Mouse (Mus musculus) heart, postnatal 0 days (tissue): ENCODE measurements at regions not wholly inside any gene's neighbourhood (a gene's known extent, or its start where the extent isn't known, plus 50 kb on each side); places are given as distances from the start of the nearest gene placed in this dataset.

ENCODE experiments used
- ATAC-seq: fragments of 200-750 bp; cut with Nextera tagmentation; 2 replicates; pipeline ENCODE4 v1.8.0; 2017; ENCODE audit warnings: low read depth, moderate number of reproducible peaks, moderate library complexity; ENCODE audit not compliant: insufficient read depth
- DNase-seq: peaks from one replicate; pipeline ENCODE4 v3.0.0-alpha.2; 2016; ENCODE audit warnings: low spot score
- H3K27ac ChIP-seq: fragments of 300-500 bp; sonication (generic); 2 replicates; pipeline ENCODE4 v1.5.1; 2014; ENCODE audit warnings: low read depth, mild to moderate bottlenecking
- H3K27me3 ChIP-seq: fragments of 300-500 bp; sonication (generic); 2 replicates; pipeline ENCODE4 v1.6.1; 2014; ENCODE audit warnings: low read length, mixed read lengths; ENCODE audit not compliant: control insufficient read depth, insufficient read depth
- H3K36me3 ChIP-seq: fragments of 300-500 bp; sonication (generic); replicated peaks from 2 replicates; pipeline ENCODE4 v1.6.1; 2014; ENCODE audit warnings: low read length, mixed read lengths; ENCODE audit not compliant: control insufficient read depth, insufficient read depth
- H3K4me1 ChIP-seq: fragments of 300-500 bp; sonication (generic); 2 replicates; pipeline ENCODE4 v1.6.1; 2014; ENCODE audit warnings: antibody characterized with exemption; ENCODE audit not compliant: control insufficient read depth, insufficient read depth
- H3K4me2 ChIP-seq: fragments of 300-500 bp; sonication (generic); 2 replicates; pipeline ENCODE4 v1.6.1; 2014; ENCODE audit warnings: low read depth, mild to moderate bottlenecking, low read length, moderate library complexity
- H3K4me3 ChIP-seq: fragments of 300-500 bp; sonication (generic); 2 replicates; pipeline ENCODE4 v1.5.1; 2014; ENCODE audit warnings: low read depth, low read length
- H3K9ac ChIP-seq: fragments of 300-500 bp; sonication (generic); replicated peaks from 2 replicates; pipeline ENCODE4 v1.6.1; 2014; ENCODE audit warnings: low read depth, low read length, mixed read lengths
- H3K9me3 ChIP-seq: fragments of 300-500 bp; sonication (generic); replicated peaks from 2 replicates; pipeline ENCODE4 v1.6.1; 2016; ENCODE audit warnings: low read length; ENCODE audit not compliant: control insufficient read depth
- CTCF ChIP-seq: IDR thresholded peaks from 2 replicates; pipeline ENCODE4 v1.5.1; 2016; ENCODE audit warnings: antibody characterized with exemption, control low read depth, low read depth
- EP300 ChIP-seq: IDR thresholded peaks from 2 replicates; pipeline ENCODE4 v1.6.1; 2016; ENCODE audit warnings: antibody characterized with exemption, low read depth
- WGBS: fragments of 180-500 bp; shearing (Covaris S2); extraction: QIAGEN DNeasy Blood & Tissue Kit; methylation state at CpG from one replicate; pipeline ENCODE4 v1.1.7; 2014; 5-methylcytosine and 5-hydroxymethylcytosine counted together

GRCm38 (mm10) chr6:16221002-16221627 is 500.7 kb downstream of the Mdfic start:
- DNase-seq = peak; percentile 26
- TF ChIP-seq CTCF (peak; percentile 62), EP300 (no peak)
- ATAC-seq = no peak
- H3K27me3 ChIP-seq = no peaks in the 10 kb centered on the region
- H3K27ac ChIP-seq = no peak overlapping the region
- WGBS = 25% methylated on average over 3 of the region's 3 CpGs
- H3K9me3 ChIP-seq = no peaks in the 10 kb centered on the region
- no peaks in the 10 kb centered on the region for H3K4me1 ChIP-seq
- peak overlapping the region; percentile 38 for H3K4me2 ChIP-seq
- no peak overlapping the region for H3K9ac ChIP-seq
- no peak overlapping the region for H3K4me3 ChIP-seq
- H3K36me3 ChIP-seq = no peaks in the 10 kb centered on the region
